Mouse (Mus musculus): ENCODE measurements around the gene Dpf2.

- TF ChIP-seq CTCF (IDR thresholded peaks at IDR 0.05; ENCODE audit: low read depth) (no peak), EP300 (IDR thresholded peaks at IDR 0.05; ENCODE audit: low read depth) (no peak)
Observed at GRCm38 (mm10) chr19:5874969-5875480, 37.8 kb downstream of the Dpf2 start, which contains the start of gene Frmd8.
